Mouse (Mus musculus) adrenal gland, adult 8-10 months (tissue): ENCODE results near the gene Adcy4. TPM values are rescaled to one million over a fixed set of nuclear protein-coding genes. Genes with fewer than 3 reads are reported as not detected.
A peak's percentile ranks its signal among the peaks of the same experiment; 100 is the strongest.

Source experiments
- DNase-seq: peaks from one replicate; pipeline ENCODE4 v3.0.0; 2022
- total RNA-seq, 4 experiments: library from RNA; stranded (reverse); gene quantifications; 2 replicates each; pipeline ENCODE4 v1.2.4; 2022

Adcy4 gene
- total RNA-seq, 4 experiments from 2014 or later: 5.2 to 9.1 (median 7.8) TPM

DNA sequence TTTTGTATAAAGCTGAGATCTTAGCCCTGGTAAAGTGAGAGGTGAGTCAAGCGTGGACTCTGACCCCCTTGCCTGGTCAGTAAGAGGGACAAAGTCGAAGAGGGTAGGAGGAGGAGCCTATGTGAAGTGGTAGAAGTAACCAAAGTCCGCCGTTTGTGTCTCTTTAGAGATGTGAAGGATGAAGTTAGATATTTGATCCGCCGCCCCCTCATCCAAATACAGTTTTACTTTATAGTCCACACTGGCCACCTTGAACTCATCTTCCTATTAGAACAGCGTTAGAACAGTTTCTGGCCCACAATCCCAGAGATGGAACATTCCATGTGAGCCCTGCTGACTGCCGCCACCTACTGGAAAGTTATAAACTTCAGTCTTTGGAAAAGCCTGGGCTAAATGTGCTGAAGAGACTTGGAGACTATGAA, 25.5 kb downstream of the Adcy4 start, which contains the start of gene Cideb:
Gene Cideb (minus strand): TSS at position 96 of the 422 bp plus-strand sequence.
- no peak for DNase-seq

DNA sequence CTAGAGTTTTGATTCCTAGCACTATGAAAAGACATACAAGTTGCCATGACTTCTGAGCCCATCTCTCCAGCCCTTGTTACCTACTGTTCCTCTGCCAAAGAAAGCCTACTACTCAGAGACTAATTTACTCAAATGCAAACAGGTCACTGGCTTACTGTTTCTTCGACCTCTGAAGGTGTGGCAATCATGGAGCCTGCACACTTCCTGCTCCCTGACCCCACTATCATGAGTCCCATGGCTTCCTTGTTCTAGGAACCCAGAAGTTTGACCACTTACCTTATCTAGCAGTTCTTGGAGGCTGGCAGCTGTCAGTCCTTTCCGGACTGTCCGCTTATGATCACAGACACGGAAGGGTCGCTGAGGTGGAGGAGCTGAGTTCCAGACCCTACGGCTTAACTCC, 26.3 kb downstream of the Adcy4 start:
- no peak for DNase-seq

DNA sequence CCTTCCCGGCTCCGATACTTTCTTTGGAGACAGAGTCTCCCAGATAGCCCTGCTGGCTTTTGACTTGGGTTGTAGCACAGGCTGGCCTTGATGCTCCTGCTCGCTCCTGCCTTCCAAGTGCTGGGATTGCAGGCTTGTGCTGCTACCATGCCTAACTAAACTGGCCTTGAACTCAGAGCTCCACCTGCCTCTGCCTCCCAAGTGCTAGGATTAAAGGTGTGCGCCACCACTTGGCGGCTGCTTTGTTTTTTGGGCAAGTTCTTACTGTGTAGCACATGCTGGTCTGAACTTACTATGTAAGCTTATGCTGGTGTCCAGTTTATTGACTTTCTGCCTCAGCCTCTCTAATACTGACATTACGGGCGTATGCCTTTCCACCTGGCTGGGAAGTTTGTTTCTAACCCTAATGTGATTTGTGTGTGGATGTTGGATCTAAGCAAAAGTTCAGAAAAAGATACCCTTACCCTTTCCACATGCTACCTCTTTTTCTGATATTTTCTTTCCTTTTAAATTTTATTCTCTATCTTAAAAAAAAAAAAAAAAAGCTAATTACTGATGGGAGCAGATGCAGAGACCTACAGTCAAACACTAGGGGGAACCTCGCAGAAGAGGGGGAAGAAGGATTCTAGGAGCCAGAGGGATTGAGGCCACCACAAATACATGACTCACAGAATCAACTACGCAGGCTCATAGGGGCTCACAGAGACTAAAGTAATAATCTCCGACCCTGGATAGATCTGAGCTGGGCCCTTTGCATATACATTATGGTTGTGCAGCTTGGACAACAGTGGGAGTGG, 36.6 kb downstream of the Adcy4 start:
- no peak for DNase-seq

DNA sequence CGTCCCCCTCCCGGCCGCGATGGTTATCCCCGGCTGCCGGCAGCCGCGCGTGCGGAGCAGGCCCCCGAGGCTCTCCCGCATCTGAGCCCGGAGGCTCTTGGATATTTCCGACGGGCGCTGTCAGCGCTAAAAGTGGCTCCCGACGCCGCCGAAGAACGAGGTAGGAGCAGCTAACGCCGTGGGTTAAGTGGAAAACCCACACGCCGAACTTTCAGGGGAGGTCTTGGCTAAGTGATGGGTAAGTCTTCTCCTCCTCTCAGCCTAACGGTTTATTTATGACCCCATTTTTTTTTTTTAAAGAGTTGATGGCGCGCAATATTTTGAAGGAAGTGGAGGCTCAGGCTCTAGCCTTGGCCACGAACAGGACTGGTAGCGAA, 38.0 kb downstream of the Adcy4 start:
- no peak for DNase-seq

DNA sequence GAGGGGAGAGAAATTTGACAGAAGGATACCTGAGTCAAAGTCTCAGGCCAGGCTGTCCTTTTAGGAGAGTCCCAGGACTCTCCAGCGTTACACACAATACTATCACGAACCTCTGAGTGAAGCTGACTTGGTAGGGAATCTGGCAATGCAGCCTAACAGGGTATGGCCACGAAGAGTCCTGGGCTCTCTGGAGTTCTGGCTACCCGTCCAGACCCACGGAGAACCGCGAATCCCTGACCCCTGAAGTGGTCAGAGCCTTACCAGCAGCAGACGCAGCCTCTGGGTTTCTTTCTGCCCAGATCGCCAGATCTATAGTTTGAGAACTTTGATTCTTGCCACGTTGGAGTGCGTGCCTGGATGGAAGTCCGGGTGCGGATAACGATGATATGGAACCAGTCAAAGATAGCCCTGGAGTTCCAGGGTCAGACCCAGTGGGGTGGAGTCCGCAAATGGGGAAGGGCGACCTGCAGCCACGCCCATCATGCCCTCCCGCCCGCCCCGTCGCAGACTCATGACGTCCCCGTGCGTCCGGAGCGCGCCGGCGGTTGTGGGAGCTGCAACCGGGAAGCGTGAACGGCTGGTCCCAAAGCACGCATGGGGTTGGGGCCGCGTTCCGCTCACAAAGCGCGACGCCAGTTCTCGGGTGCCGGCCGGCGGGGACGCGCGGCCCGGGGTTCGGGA, 38.6 kb downstream of the Adcy4 start, which contains the start of the genes Dhrs1 and Nop9:
Gene Dhrs1 (minus strand): TSS at position 511 of the 681 bp plus-strand sequence.
Gene Nop9 (plus strand): TSS at position 514 of the 681 bp plus-strand sequence.
- DNase-seq: peak; percentile 85

DNA sequence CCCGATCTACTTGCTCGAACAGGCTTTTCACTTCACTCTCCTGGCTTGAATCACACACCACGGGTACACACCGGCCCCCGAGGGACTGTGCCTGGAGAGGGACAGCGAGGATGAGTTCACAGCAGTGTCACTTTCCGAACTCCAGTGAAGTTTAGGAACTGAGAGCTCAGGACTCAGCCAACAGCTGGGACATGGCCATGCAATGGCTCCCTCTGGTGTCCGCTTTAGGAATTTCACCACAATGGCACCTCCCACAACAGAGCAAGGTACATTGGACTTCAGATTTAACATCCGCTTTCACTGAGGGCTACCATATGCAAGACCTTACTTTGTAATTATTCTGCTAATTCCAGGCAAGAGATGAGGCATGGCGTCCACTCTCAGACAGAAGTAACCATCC, 40.2 kb downstream of the Adcy4 start:
- peak; percentile 77 for DNase-seq

DNA sequence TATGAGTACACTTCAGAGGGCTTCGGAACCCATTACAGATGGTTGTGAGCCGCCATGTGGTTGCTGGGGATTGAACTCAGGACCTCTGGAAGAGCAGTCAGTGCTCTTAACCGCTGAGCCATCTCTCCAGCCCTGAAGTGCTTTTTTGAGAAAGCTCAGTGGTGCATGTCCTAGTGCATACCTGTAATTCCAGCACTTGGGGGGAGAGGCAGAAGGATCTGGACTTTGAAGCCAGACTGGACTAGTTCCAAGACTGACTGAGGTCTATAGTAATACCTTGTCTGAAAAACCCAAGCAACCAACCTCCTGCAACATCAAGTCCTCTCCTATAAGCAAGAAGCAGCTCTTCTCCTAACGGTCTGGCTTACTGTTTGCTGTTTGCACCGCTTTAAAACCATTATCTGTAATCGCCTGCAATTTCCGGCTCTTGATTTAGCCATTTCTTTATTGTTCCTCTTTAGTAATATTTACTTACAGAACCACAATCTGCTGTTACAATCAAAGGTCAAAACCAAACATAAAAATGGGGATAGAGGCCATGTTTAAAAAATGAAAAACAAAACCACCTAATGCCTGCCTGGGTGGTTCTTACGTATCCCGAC, 46.7 kb downstream of the Adcy4 start:
- no peak for DNase-seq

DNA sequence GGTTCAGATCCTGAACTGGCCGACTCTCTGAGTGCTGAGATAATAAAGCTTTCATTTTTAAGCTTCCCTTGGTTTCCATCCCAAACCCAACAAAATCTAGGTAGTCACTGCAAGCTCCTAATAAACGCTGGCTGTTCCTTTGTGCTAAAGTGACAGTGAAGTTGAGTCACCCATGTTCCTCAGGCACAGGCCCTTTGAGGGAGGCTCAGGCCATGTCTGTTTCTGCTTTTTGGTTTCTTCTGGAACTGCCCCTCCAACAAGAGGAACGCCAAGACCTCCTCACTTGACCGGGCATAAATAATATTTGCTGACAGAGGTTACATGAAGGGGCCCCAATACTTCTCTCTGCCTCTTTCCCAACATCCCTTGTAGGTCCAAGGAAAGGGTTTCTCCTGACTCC, 48.1 kb downstream of the Adcy4 start:
- DNase-seq: no peak

DNA sequence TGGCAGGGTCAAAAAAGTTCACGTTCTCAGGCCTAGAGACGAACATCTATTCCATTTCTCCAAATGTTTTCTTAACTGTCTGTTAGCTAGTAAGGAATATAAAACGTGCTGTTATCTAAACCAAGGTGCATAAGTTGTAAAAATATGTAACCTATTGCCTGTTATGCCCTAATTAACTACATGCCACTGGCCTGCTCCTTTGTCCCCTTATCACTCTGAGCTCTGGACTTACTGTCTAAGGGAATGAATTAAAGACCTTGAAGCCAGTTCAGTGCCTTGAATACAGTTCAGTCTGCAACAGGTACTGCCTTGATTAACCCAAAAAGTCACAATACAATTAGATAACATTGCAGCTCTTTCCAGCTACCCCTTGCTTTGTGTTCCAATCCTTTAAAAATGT, 48.6 kb downstream of the Adcy4 start:
- DNase-seq: no peak

DNA sequence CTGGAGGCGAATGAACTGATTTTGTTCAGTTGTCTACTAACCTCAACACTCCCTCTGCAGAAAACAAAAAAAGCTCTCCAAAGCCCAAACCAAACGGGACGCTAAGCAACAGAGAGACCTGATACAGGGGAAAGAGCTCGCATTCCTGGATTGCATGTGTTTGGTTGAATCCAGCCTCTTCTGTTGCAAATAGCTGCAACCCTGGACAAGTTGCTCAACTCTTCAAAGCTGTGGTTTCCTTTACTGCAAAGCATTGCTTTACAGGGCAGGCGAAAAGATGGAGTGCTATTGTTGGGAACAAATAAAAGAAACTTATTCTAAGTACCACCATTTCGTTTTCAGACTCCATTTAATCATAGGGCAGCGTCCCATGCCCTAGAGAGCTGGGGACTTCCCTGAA, 49.0 kb downstream of the Adcy4 start:
- DNase-seq: no peak

DNA sequence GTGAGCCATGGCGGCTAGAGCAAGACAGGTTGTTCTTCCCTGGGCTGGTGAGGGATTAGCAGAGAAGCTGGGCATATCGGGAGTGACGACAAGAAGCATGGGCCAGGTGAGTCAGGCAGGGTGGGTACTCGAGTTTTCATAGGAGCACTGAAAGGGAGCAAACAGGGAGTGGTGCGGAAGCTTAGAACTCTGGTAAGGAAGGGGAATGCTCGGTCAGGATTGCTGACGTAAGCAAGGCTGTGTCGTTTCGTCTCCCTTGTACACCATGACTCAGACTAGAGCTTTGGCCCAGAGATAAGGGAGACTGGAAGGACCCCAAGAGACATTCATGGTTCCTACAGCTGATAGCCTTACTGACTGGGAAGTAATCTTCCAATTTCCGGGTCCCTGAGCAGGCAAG, 50.0 kb downstream of the Adcy4 start:
- no peak for DNase-seq

DNA sequence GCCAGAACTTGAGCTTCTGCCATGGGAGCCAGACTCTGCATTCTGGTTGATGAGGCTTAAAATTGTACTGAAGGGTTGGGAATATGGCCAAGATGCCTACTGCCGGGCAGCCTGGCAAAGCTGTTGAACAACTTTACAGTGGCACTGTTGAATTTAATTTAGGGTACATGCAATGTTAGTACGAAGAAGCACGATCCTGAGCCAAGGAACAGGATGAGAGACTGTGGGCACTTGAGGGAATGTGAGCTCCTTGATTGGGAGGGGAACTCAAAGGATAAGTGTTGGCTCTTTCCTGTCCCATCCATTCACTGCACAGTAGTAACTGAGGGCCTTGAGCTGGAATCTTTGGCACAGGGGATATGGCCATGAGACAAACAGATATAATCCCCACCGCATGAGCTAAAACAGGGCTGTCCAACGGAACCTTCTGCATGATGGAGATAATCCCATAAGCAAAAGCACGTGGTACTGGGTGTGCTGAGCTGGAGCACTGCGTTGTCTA, 53.3 kb downstream of the Adcy4 start:
- DNase-seq: no peak

DNA sequence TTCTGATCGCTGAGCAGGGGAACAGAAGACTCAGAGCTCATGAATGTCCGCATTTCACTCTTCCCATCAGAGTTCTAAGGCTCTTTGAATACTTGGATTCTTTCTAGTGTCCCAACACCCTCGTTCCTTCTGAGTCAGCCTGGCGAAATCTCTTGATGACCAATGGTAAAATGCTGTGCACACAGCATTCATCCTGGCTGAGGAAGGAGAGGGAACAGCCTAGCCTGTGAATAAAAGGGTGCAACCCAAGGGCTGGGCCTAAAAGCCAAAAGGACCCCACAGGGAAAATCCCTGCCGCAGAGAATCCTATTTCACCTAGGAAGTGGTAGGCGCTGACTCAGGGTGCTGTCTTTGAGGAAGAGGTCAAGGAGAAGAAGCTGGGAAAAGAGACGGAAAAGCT, 53.8 kb downstream of the Adcy4 start:
- no peak for DNase-seq

DNA sequence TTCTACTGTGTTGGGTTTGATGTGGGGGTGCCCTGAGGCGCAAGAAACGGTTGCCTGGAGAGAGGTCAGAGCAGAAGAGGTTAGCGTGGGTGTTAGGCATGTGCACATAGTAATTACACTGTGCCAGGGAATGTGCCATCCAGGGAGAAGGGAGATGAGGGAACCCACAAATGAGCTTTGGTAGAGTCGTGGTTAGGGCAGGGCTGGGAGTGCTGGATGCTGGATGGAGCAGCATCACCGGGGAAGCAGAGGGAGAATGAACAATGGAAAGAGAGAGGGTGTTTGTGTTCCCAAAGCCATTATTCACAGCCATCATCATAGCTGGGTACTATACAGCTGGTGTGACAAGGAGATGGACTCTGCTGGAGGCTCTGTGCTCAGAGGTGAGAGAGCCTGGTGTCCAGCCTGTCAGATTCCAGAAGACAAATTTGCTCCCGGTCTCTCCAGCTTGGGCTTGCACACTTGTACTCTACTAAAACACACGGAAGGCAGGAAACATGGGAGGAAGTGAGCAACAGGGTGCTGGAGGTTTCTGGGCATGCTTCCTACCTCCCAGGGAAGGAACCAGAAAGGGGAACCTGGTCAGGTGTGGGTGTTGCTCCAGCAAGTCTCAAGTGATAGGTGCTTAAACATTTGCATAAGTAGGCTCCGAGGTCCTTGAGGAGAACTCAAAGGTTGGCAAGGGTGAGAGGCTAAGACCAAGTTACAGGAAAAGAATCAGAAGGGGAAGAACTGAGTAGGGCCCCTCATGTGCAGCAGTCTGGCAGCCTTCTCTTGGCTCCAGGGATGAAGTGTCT, 55.8 kb downstream of the Adcy4 start:
- no peak for DNase-seq

DNA sequence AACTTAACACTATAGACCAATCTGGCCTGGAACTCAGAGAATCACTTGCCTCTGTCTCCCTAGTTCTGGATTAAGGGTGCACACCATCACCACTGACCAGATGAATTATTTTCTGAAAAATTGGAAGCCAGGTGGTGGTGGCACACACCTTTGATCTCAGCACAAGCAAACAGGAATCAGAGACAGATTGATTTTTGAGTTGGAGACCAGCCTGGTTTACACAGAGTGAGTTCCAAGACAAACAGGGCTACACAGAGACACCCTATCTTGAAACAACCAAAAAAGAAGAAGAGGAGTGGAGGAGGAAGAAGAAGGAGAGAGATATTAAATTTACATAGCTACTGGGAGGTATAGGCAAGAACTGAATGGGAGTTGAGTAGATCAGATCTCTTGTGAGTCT, 57.6 kb downstream of the Adcy4 start:
- DNase-seq: no peak

DNA sequence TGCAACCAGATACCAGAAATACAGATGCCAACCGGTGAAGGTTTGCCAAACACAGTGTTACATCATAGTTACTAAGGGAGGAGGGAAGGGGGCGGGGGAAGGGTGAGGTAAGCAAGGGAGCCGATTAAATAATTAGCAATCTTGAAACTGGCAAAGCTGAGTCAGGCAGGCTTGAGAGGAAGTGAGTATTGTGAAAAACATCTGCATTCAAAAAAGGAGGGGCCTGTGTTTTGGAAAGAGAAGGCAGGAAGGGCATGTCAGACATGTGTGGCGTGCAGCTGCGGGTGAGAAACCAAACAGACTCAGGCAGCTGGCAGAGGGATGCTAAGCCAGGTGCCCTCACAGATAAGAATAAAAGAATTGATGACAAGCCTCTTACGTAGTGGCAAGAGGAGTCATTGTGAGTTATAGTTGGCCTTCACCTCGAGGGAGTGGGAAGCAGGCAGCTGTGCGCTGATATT, 59.5 kb downstream of the Adcy4 start:
- DNase-seq: peak; percentile 46

DNA sequence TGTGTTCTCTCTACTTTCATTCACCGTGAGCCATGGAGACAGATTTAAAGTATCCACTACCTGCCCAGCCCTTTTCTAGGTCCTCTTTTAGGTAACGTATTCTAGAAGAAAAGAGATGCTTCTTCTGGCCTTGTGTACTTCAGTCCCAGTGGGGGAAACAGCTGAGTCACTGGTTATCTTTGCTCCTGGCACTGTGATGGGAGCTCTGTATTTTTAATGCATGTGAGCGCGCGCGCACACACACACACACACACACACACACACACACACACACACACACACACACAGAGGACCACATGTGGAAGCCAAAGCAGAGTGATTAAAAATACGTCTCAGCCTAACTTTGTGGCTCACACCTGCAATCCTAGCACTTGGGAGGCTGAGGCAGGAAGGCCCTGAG, 60.5 kb downstream of the Adcy4 start:
- no peak for DNase-seq

DNA sequence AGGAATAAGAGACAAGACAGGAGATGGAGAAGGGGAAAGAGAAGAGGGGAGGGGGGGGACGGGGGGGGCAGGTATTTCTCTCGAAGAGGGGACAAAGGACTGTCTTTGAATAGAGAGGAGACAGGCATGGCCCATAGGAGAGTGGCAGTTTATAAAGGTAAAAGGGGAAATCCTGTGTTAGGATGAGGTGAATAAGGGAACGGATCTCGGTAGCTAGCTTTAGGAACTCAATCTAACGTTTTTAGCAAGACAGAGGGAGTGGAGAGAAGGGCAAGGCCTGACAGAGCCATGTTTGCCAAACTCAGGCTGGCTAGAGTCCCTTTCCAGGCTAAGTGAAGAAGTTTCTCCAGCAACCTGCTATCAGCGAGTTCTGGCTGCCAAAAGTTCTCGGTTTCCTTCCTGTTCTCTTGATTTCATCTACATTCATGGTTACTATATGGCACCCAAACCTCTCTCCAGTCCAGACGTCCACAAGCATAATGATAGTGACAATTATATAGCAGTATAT, 61.4 kb downstream of the Adcy4 start:
- DNase-seq: no peak

DNA sequence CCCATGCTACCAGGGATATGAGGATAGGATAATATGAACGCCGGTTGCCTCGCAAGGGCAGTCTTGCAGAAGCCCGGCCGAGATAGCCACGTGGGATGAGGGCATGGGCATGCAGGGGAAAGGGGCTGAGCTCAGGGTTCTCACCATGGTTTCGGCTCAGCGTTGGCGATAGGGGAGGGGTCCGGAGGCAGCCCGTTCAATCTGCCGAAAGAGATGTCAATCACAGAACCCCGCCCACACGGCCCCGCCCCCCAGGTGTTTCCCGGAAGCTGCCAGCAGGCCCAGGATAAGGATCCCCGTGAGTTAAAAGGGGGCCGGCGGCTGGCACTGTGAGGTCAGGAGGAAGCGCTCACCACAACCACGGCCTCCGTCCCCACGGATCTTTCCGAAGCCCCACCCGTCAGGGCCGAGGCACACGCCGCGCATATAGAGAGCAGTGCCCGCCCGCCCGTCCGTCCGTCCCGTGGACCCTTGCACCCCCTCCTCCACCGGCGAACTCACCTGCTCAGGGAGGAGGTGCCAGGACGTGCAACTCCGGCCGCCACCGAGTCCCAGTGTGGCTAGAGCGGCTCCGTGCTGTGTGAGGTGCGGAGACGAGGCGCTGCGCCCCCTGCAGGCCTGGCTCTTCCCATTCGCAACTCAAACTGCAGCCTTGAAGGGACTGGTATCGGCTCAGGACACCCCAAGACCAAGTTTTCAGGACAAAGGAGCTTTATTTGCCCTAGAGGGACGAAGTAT, 62.0 kb downstream of the Adcy4 start, which contains the start of gene Rabggta:
Gene Rabggta (minus strand): TSS at position 564 of the 738 bp plus-strand sequence.
- peak; percentile 84 for DNase-seq

DNA sequence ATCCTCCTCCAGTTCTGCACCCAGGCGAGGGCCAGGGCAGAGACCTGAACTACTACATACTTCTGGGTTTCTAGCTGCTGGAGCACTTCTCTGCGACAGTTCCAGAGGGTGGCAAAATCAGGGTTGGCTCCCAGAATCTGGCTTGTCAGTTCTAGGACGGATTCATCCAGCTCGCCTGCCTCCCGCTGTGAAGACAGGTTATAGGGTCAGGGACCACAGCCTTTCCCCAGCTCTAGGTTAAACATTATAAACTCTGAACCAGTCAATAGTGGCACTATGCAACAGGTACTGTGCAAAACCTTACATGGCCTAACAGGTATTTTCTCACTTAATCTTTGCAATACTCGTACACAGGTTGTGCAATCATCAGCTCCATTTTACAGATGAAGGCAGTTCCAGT, 62.8 kb downstream of the Adcy4 start:
- no peak for DNase-seq

DNA sequence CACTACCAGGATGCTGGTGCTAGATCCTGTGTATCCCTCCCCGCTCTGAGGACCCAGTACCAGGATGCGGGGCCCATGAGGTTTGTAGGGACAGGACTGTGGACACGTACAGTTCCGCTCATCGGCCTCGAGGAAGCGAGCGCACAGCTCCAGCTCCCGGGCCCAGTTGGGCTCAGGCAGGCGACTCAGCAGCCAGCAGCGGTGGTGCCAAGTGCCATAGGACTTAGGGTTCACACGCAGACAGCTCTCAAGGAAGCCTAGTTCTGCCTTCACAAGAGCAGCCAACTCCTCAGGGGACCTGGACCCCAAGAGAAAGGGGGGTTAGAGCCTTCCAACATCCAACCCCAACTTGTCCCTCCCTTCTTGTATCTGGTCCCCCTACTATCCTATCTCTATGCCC, 63.2 kb downstream of the Adcy4 start:
- DNase-seq: no peak
